Mouse (Mus musculus): Measurements from ENCODE around the gene Slc35d3. TPM values are rescaled to one million over a fixed set of nuclear protein-coding genes. Genes with fewer than 3 reads are reported as not detected.
A peak's percentile ranks its signal among the peaks of the same experiment; 100 is the strongest.

Slc35d3 gene
- 0.72 and 0.95 TPM in 2 replicates for polyA plus RNA-seq (2015; fragmentation: Nextera tagmentation; extraction: Ambion mirVana)

DNA sequence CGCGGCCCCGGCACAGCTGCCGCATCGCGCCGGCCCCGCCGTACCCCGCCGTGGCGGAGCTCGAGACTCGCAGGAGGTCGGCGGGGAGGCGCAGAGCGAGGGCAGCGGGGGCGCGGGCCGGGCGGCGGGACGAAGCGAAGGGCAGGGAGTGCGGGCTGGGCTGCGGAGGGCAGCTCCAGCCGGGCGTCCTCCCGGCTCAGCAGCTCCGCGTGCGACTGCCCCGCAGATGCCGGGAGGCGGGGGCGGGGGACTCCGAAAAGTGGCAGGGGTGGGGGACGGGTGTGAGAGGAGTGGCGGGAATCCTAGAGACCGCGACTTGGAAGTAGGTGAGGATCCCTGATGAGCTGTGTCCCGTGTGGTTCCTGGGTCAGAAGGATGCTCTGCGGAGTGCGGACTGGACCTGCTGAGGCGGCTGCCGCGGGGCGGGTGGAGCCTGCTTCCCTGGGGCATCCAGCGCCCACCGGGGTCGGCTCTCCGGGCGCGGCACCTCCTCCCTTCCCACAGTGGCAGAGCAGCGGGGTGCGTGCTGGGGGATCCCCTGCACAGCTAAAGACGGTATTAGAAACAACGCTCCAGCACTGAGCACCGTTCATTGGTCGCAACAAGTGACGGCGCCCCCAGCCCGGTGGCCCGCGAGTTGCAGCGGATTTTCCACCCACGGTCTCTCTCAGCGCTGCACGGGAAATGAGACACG, at the start of gene Slc35d3:
Slc35d3 (minus strand) TSS at position 462 of the 694 bp plus-strand sequence.
- peak; percentile 49 for ATAC-seq (ENCODE audit: low read depth)
- H3K4me3 ChIP-seq (ENCODE audit: low read length) = peak within 1 kb of the TSS; percentile 58
- 0% methylated on average over 46 of the region's 72 CpGs for WGBS
- H3K4me2 ChIP-seq (ENCODE audit: low read depth, low read length) = peak within 1 kb of the TSS; percentile 99
- no peaks in the 10 kb centered on the region for H3K9me3 ChIP-seq (ENCODE audit: control insufficient read depth, low read length)
- H3K27ac ChIP-seq (ENCODE audit: low read length) = no peak within 1 kb of the TSS
- peaks cover 50% of the 10 kb centered on the region for H3K27me3 ChIP-seq (ENCODE audit: control insufficient read depth, insufficient read depth, low read depth, low read length)
- no peaks in the 10 kb centered on the region for H3K36me3 ChIP-seq (ENCODE audit: control insufficient read depth, insufficient read depth, low read length)
- peaks cover 21% of the 10 kb centered on the region for H3K4me1 ChIP-seq (replicated peaks; ENCODE audit: control insufficient read depth, insufficient read depth, low read length)
- H3K9ac ChIP-seq (ENCODE audit: low read length) = peak within 1 kb of the TSS; percentile 54

DNA sequence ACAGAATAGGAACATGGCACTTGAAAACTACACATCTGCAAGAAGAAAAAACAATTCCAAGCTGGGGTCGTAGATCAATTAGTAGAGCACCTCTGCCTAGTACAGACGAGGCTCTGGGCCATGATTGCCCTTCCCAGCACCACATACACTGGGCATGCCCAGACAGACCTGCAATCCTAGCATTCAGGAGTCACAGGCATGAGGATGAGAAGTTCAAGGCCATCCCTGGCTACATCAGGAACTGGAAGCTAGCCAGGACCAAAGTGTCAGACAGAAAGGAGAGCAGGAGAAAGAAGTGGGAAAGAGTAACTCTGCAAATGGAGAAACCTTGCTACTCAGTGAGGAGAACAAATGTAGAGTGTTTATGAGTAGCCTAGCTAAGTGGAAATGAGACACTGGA, 48.9 kb upstream of the Slc35d3 start:
- no peak overlapping the region for H3K4me2 ChIP-seq (ENCODE audit: low read depth, low read length)
- no peaks in the 10 kb centered on the region for H3K36me3 ChIP-seq (ENCODE audit: control insufficient read depth, insufficient read depth, low read length)
- no peak overlapping the region for H3K4me3 ChIP-seq (ENCODE audit: low read length)
- H3K4me1 ChIP-seq (replicated peaks; ENCODE audit: control insufficient read depth, insufficient read depth, low read length) = no peaks in the 10 kb centered on the region
- H3K9me3 ChIP-seq (ENCODE audit: control insufficient read depth, low read length) = no peaks in the 10 kb centered on the region
- H3K27ac ChIP-seq (ENCODE audit: low read length) = no peak overlapping the region
- 58% methylated on average over 2 of the region's 2 CpGs for WGBS
- no peak for ATAC-seq (ENCODE audit: low read depth)
- H3K27me3 ChIP-seq (ENCODE audit: control insufficient read depth, insufficient read depth, low read depth, low read length) = no peaks in the 10 kb centered on the region
- H3K9ac ChIP-seq (ENCODE audit: low read length) = no peak overlapping the region

DNA sequence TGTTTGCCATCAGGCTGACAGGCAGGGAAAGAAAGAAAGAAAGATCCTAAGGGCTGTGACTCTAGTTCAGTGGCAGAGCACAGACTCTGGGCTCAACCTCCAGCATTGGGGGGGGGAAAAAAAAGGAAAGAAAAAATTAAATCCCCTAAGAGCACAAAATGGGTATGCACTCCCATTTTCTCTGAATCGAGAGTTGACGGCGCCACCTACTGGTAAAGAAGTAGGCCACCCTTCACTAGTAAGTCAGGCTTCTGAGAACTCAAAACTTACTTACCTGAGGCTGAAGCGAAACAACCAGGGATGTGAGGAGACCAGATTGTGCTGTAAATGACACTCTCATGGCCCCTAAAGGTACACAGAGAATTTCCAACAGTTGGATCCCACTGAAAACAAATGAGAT, 42.7 kb upstream of the Slc35d3 start:
- no peaks in the 10 kb centered on the region for H3K9me3 ChIP-seq (ENCODE audit: control insufficient read depth, low read length)
- no peak for ATAC-seq (ENCODE audit: low read depth)
- no peak overlapping the region for H3K4me3 ChIP-seq (ENCODE audit: low read length)
- H3K4me2 ChIP-seq (ENCODE audit: low read depth, low read length) = no peak overlapping the region
- no peak overlapping the region for H3K27ac ChIP-seq (ENCODE audit: low read length)
- no peak overlapping the region for H3K9ac ChIP-seq (ENCODE audit: low read length)
- WGBS = 21% methylated on average over 4 of the region's 4 CpGs
- no peaks in the 10 kb centered on the region for H3K27me3 ChIP-seq (ENCODE audit: control insufficient read depth, insufficient read depth, low read depth, low read length)
- 0 out of 2 replicates have a peak, but pooled peaks cover 3% of the 10 kb centered on the region for H3K36me3 ChIP-seq (ENCODE audit: control insufficient read depth, insufficient read depth, low read length)
- no peaks in the 10 kb centered on the region for H3K4me1 ChIP-seq (replicated peaks; ENCODE audit: control insufficient read depth, insufficient read depth, low read length)

DNA sequence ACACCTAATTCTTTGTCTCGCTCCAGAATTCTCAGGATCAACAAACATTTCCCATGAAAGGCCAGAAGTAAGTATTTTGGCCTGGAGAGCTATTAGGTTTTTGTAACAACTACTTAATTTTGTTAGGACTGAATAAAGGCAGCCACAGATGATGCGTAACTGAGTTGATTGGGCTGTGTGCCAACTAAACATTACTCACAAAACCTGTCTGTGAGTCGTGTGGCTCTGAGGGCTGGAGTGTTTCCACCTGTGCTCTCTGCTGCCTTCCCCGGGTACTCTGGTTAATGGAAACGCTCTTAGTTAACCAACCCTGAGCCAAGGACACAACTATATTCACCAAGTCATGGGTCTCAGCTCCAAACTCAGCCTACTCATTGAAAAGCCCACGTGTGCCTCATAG, 41.9 kb upstream of the Slc35d3 start:
- WGBS = 43% methylated on average over 6 of the region's 6 CpGs
- Histone ChIP-seq H3K27me3 (ENCODE audit: control insufficient read depth, insufficient read depth, low read depth, low read length) (no peaks in the 10 kb centered on the region), H3K4me1 (replicated peaks; ENCODE audit: control insufficient read depth, insufficient read depth, low read length) (no peaks in the 10 kb centered on the region), H3K4me2 (ENCODE audit: low read depth, low read length) (no peak overlapping the region), H3K36me3 (ENCODE audit: control insufficient read depth, insufficient read depth, low read length) (0 out of 2 replicates have a peak, but pooled peaks cover 3% of the 10 kb centered on the region), H3K27ac (ENCODE audit: low read length) (no peak overlapping the region), H3K9me3 (ENCODE audit: control insufficient read depth, low read length) (no peaks in the 10 kb centered on the region), H3K4me3 (ENCODE audit: low read length) (no peak overlapping the region), H3K9ac (ENCODE audit: low read length) (no peak overlapping the region)
- peak; percentile 28; the same call in 1 of the 2 replicates for ATAC-seq (ENCODE audit: low read depth)

DNA sequence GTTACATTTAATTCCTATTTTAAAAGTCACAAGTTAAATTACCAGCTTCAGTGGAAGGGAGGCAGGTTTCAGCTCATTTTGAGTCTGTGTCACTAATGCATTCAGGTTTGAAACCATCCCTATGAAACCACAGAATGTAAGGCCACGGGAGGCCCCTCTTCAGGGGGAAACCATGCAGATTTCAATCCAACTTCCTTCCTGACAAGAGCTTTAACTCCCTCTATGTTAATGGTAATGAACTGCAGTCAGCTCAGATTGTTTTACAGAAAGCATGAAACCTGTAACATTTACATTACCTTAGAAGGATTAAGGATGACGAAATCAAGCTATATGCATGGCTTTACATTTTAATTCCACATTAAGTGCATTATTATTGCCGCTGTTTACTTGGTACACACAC, 40.4 kb upstream of the Slc35d3 start:
- Histone ChIP-seq H3K27ac (ENCODE audit: low read length) (no peak overlapping the region), H3K27me3 (ENCODE audit: control insufficient read depth, insufficient read depth, low read depth, low read length) (no peaks in the 10 kb centered on the region), H3K4me2 (ENCODE audit: low read depth, low read length) (no peak overlapping the region), H3K9ac (ENCODE audit: low read length) (no peak overlapping the region), H3K36me3 (ENCODE audit: control insufficient read depth, insufficient read depth, low read length) (0 out of 2 replicates have a peak, but pooled peaks cover 3% of the 10 kb centered on the region), H3K9me3 (ENCODE audit: control insufficient read depth, low read length) (no peaks in the 10 kb centered on the region), H3K4me1 (replicated peaks; ENCODE audit: control insufficient read depth, insufficient read depth, low read length) (no peaks in the 10 kb centered on the region), H3K4me3 (ENCODE audit: low read length) (no peak overlapping the region)
- no peak for ATAC-seq (ENCODE audit: low read depth)
- WGBS = 69% methylated on average over 3 of the region's 3 CpGs

DNA sequence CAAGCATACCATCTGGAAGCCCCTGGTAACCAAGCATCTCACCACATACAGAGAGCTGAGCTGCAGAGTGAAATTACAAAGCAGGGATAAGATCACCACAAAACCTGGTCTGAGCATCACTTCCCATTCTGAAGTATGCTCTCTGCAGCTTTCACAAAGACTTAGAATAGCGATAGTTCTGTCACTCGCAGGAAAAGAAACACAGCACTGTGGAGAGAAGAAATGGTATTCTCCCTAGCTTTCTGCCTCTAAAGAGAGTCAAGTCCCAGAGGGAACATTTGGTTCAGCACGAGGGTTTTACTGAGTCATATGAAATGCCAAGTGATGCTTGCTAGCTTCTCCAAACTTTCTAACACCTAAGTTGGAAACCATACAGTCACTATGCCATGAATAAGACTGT, 38.6 kb upstream of the Slc35d3 start:
- Histone ChIP-seq H3K9ac (ENCODE audit: low read length) (no peak overlapping the region), H3K4me1 (replicated peaks; ENCODE audit: control insufficient read depth, insufficient read depth, low read length) (no peaks in the 10 kb centered on the region), H3K27ac (ENCODE audit: low read length) (no peak overlapping the region), H3K36me3 (ENCODE audit: control insufficient read depth, insufficient read depth, low read length) (0 out of 2 replicates have a peak, but pooled peaks cover 3% of the 10 kb centered on the region), H3K9me3 (ENCODE audit: control insufficient read depth, low read length) (no peaks in the 10 kb centered on the region), H3K4me2 (ENCODE audit: low read depth, low read length) (no peak overlapping the region), H3K4me3 (ENCODE audit: low read length) (no peak overlapping the region), H3K27me3 (ENCODE audit: control insufficient read depth, insufficient read depth, low read depth, low read length) (no peaks in the 10 kb centered on the region)
- no peak for ATAC-seq (ENCODE audit: low read depth)
- 86% methylated on average over 3 of the region's 3 CpGs for WGBS

DNA sequence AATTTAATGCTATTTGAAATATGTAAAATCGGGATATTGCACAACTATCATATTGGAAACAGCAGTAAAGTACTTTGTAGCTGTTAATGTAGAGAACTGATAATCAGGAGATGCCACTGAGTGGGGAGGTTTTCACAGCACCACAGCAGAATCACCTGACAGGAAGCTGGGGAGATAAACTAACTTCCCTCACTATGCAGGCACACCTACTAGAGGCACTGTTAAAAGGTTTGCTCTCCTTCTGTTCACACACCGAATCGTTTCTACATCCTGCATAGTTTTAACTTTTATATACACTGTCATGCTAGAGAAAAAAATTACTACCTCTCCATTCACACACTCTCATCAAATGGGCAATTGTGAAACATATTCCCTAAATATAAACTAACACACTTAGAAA, 35.0 kb upstream of the Slc35d3 start:
- H3K4me2 ChIP-seq (ENCODE audit: low read depth, low read length) = no peak overlapping the region
- H3K4me3 ChIP-seq (ENCODE audit: low read length) = no peak overlapping the region
- no peaks in the 10 kb centered on the region for H3K9me3 ChIP-seq (ENCODE audit: control insufficient read depth, low read length)
- no peak overlapping the region for H3K9ac ChIP-seq (ENCODE audit: low read length)
- WGBS = 68% methylated on average over 3 of the region's 3 CpGs
- H3K27me3 ChIP-seq (ENCODE audit: control insufficient read depth, insufficient read depth, low read depth, low read length) = no peaks in the 10 kb centered on the region
- no peak overlapping the region for H3K27ac ChIP-seq (ENCODE audit: low read length)
- peaks cover 3% of the 10 kb centered on the region; the same call in 1 of the 2 replicates for H3K36me3 ChIP-seq (ENCODE audit: control insufficient read depth, insufficient read depth, low read length)
- no peaks in the 10 kb centered on the region for H3K4me1 ChIP-seq (replicated peaks; ENCODE audit: control insufficient read depth, insufficient read depth, low read length)
- no peak for ATAC-seq (ENCODE audit: low read depth)

DNA sequence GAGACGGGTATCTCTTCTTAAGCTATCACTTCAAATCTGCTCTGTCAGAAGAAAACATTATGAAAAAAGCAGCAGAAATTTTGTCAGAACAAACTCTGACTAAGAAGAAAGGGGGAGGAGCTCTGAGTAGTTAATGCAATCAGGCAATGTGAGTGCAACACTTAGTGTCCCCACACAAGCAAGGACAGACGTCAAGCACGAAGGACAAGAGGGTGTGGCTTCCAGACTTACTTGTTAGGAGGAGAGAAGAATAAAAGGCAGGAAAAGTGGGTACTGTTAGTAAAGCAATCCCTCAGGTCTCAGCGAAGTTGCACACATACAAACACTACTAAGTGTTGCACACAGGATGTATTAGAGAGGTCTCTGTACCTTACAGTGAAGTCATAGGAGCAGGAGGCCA, 33.1 kb upstream of the Slc35d3 start:
- no peaks in the 10 kb centered on the region for H3K9me3 ChIP-seq (ENCODE audit: control insufficient read depth, low read length)
- no peak overlapping the region for H3K27ac ChIP-seq (ENCODE audit: low read length)
- H3K27me3 ChIP-seq (ENCODE audit: control insufficient read depth, insufficient read depth, low read depth, low read length) = no peaks in the 10 kb centered on the region
- H3K4me1 ChIP-seq (replicated peaks; ENCODE audit: control insufficient read depth, insufficient read depth, low read length) = no peaks in the 10 kb centered on the region
- ATAC-seq (ENCODE audit: low read depth) = no peak
- peaks cover 3% of the 10 kb centered on the region; the same call in 1 of the 2 replicates for H3K36me3 ChIP-seq (ENCODE audit: control insufficient read depth, insufficient read depth, low read length)
- H3K4me3 ChIP-seq (ENCODE audit: low read length) = no peak overlapping the region
- no peak overlapping the region for H3K4me2 ChIP-seq (ENCODE audit: low read depth, low read length)
- 61% methylated on average over 4 of the region's 4 CpGs for WGBS
- H3K9ac ChIP-seq (ENCODE audit: low read length) = no peak overlapping the region

DNA sequence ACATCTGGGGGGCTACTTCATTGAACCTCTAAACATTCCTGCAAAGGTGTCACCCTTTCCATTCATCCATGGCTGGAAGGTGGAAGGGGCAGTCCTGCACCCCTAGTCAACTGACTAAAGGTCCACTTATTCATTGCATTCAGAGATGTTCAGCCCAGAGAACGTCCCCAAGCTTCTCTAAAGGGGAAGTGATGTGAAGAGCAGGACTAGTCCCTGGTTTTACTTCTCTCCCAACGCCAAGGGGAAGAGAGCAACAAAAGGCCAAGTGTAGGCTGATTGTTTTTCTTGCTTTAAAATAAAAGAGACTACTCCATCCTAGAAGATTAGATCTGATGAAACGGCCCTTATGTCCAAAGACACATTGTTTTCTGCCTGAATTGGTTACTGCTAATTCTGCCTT, 29.2 kb upstream of the Slc35d3 start:
- Histone ChIP-seq H3K9ac (ENCODE audit: low read length) (no peak overlapping the region), H3K4me2 (ENCODE audit: low read depth, low read length) (no peak overlapping the region), H3K27ac (ENCODE audit: low read length) (no peak overlapping the region), H3K4me1 (replicated peaks; ENCODE audit: control insufficient read depth, insufficient read depth, low read length) (no peaks in the 10 kb centered on the region), H3K27me3 (ENCODE audit: control insufficient read depth, insufficient read depth, low read depth, low read length) (no peaks in the 10 kb centered on the region), H3K4me3 (ENCODE audit: low read length) (no peak overlapping the region), H3K36me3 (ENCODE audit: control insufficient read depth, insufficient read depth, low read length) (peaks cover 3% of the 10 kb centered on the region; the same call in 1 of the 2 replicates), H3K9me3 (ENCODE audit: control insufficient read depth, low read length) (no peaks in the 10 kb centered on the region)
- WGBS = 60% methylated on average over 3 of the region's 3 CpGs
- no peak for ATAC-seq (ENCODE audit: low read depth)

Measured in lung, embryonic 16.5 days (tissue).